Mouse (Mus musculus): ENCODE data around the gene Dzip1. TPM values are rescaled to one million over a fixed set of nuclear protein-coding genes. Genes with fewer than 3 reads are reported as not detected.
A peak's percentile ranks its signal among the peaks of the same experiment; 100 is the strongest.

Gene Dzip1
- polyA plus RNA-seq, 1 experiment from 2014 or later = 16.4 TPM

DNA sequence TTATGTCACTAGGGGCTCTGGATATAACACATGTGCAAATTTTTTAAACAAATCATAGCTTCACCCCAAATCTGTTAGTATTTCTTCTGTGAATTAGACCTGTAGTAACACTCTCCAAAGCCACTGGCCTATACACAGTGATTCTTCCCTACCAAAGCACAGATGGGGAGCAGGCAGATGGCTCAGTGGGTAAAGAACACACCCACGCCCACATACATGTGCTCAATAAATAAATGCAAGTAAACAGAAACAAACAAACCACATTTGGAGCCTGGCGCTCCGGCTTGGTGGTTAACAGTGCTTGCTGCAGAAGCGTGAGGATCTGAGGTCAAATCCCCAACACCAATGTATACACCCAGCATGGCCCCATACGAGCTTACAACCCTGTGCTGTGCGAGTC, 13.7 kb downstream of the Dzip1 start:
- no peak overlapping the region for H3K9ac ChIP-seq (ENCODE audit: low read length)
- H3K4me1 ChIP-seq (replicated peaks; ENCODE audit: control insufficient read depth, insufficient read depth, low read length) = no peaks in the 10 kb centered on the region
- DNase-seq (ENCODE audit: low spot score) (no peak), ATAC-seq (replicated peaks; ENCODE audit: low FRiP score, low TSS enrichment, low read depth) (no peak)
- 89% methylated on average over 6 of the region's 6 CpGs for WGBS
- no peak overlapping the region for H3K4me2 ChIP-seq (ENCODE audit: low read length)
- no peak overlapping the region for H3K27ac ChIP-seq (ENCODE audit: low read depth)
- H3K27me3 ChIP-seq (replicated peaks; ENCODE audit: control insufficient read depth, insufficient read depth, low read length) = no peaks in the 10 kb centered on the region
- H3K9me3 ChIP-seq (ENCODE audit: control insufficient read depth, low read length) = no peaks in the 10 kb centered on the region
- H3K4me3 ChIP-seq (ENCODE audit: low read depth, low read length) = no peak overlapping the region
- H3K36me3 ChIP-seq (ENCODE audit: control insufficient read depth, insufficient read depth, low read length) = peaks cover 46% of the 10 kb centered on the region

GRCm38 (mm10) chr14:118910332-118911222, 14.7 kb downstream of the Dzip1 start:
- Histone ChIP-seq H3K9me3 (ENCODE audit: control insufficient read depth, low read length) (no peaks in the 10 kb centered on the region), H3K36me3 (ENCODE audit: control insufficient read depth, insufficient read depth, low read length) (peaks cover 49% of the 10 kb centered on the region), H3K4me3 (ENCODE audit: low read depth, low read length) (no peak overlapping the region), H3K9ac (ENCODE audit: low read length) (no peak overlapping the region), H3K27ac (ENCODE audit: low read depth) (no peak overlapping the region), H3K27me3 (replicated peaks; ENCODE audit: control insufficient read depth, insufficient read depth, low read length) (no peaks in the 10 kb centered on the region), H3K4me1 (replicated peaks; ENCODE audit: control insufficient read depth, insufficient read depth, low read length) (no peaks in the 10 kb centered on the region), H3K4me2 (ENCODE audit: low read length) (no peak overlapping the region)
- ATAC-seq (replicated peaks; ENCODE audit: low FRiP score, low TSS enrichment, low read depth) = peak; percentile 53
- WGBS = 54% methylated on average over 29 of the region's 29 CpGs
- DNase-seq (ENCODE audit: low spot score) = peak; percentile 81

GRCm38 (mm10) chr14:118909872-118910271, 15.4 kb downstream of the Dzip1 start:
- 55% methylated on average over 8 of the region's 8 CpGs for WGBS
- H3K4me1 ChIP-seq (replicated peaks; ENCODE audit: control insufficient read depth, insufficient read depth, low read length) = no peaks in the 10 kb centered on the region
- H3K9ac ChIP-seq (ENCODE audit: low read length) = no peak overlapping the region
- ATAC-seq (replicated peaks; ENCODE audit: low FRiP score, low TSS enrichment, low read depth) (no peak), DNase-seq (ENCODE audit: low spot score) (no peak)
- H3K9me3 ChIP-seq (ENCODE audit: control insufficient read depth, low read length) = no peaks in the 10 kb centered on the region
- no peaks in the 10 kb centered on the region for H3K27me3 ChIP-seq (replicated peaks; ENCODE audit: control insufficient read depth, insufficient read depth, low read length)
- H3K4me3 ChIP-seq (ENCODE audit: low read depth, low read length) = no peak overlapping the region
- no peak overlapping the region for H3K27ac ChIP-seq (ENCODE audit: low read depth)
- H3K36me3 ChIP-seq (ENCODE audit: control insufficient read depth, insufficient read depth, low read length) = peaks cover 49% of the 10 kb centered on the region
- no peak overlapping the region for H3K4me2 ChIP-seq (ENCODE audit: low read length)

GRCm38 (mm10) chr14:118907592-118907991, 17.7 kb downstream of the Dzip1 start:
- no peaks in the 10 kb centered on the region for H3K4me1 ChIP-seq (replicated peaks; ENCODE audit: control insufficient read depth, insufficient read depth, low read length)
- WGBS = 75% methylated on average over 8 of the region's 8 CpGs

DNA sequence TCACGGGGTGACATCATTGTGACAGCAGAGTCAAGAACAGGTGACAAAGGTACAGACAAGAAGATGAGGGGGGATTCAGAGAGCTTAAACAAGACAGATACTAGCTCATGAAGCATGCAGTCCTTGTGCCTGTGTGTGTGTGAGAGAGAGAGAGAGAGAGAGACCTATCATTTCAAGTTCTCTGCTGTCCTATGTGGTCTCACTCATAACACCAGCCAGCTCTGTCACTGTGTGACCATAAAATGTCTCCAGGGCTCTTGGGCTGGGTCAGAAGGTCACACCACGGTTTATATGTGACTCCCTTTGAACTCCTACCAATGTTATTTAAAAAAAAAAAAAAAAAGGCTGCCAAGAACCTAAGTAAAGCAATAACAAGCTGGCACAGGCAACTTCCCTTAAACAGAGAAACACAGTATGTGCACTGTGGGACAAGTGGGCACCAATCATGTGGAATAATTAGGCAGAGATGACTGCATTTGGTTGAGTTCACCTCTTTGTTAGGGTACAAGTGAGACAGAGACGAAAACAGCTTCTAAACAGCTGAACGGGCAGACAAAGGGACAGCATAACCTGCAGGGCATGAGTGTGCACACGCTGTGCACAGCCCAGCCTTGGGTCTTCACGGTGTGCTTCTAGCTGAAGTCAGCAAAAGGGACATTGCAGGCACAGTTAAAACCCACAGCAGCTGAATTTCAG, 21.2 kb downstream of the Dzip1 start:
- WGBS = 52% methylated on average over 6 of the region's 6 CpGs
- H3K36me3 ChIP-seq (ENCODE audit: control insufficient read depth, insufficient read depth, low read length) = peaks cover 71% of the 10 kb centered on the region
- ATAC-seq (replicated peaks; ENCODE audit: low FRiP score, low TSS enrichment, low read depth) = no peak

More at GRCm38 (mm10) chr14:118907592-118907991, 17.7 kb downstream of the Dzip1 start:
- Histone ChIP-seq H3K27me3 (replicated peaks; ENCODE audit: control insufficient read depth, insufficient read depth, low read length) (no peaks in the 10 kb centered on the region), H3K9me3 (ENCODE audit: control insufficient read depth, low read length) (no peaks in the 10 kb centered on the region), H3K36me3 (ENCODE audit: control insufficient read depth, insufficient read depth, low read length) (peaks cover 56% of the 10 kb centered on the region), H3K4me3 (ENCODE audit: low read depth, low read length) (no peak overlapping the region), H3K27ac (ENCODE audit: low read depth) (no peak overlapping the region), H3K4me2 (ENCODE audit: low read length) (no peak overlapping the region), H3K9ac (ENCODE audit: low read length) (no peak overlapping the region)
- ATAC-seq (replicated peaks; ENCODE audit: low FRiP score, low TSS enrichment, low read depth) (no peak), DNase-seq (ENCODE audit: low spot score) (no peak)

GRCm38 (mm10) chr14:118903397-118903796, 21.9 kb downstream of the Dzip1 start:
- Histone ChIP-seq H3K27ac (ENCODE audit: low read depth) (no peak overlapping the region), H3K9me3 (ENCODE audit: control insufficient read depth, low read length) (no peaks in the 10 kb centered on the region), H3K36me3 (ENCODE audit: control insufficient read depth, insufficient read depth, low read length) (peaks cover 67% of the 10 kb centered on the region), H3K4me2 (ENCODE audit: low read length) (no peak overlapping the region), H3K9ac (ENCODE audit: low read length) (no peak overlapping the region), H3K27me3 (replicated peaks; ENCODE audit: control insufficient read depth, insufficient read depth, low read length) (no peaks in the 10 kb centered on the region), H3K4me1 (replicated peaks; ENCODE audit: control insufficient read depth, insufficient read depth, low read length) (no peaks in the 10 kb centered on the region), H3K4me3 (ENCODE audit: low read depth, low read length) (no peak overlapping the region)
- ATAC-seq (replicated peaks; ENCODE audit: low FRiP score, low TSS enrichment, low read depth) = no peak
- no peak for DNase-seq (ENCODE audit: low spot score)
- 86% methylated on average over 3 of the region's 3 CpGs for WGBS

More for the DNA sequence above, 21.2 kb downstream of the Dzip1 start:
- Histone ChIP-seq H3K27ac (ENCODE audit: low read depth) (no peak overlapping the region), H3K9me3 (ENCODE audit: control insufficient read depth, low read length) (no peaks in the 10 kb centered on the region), H3K4me3 (ENCODE audit: low read depth, low read length) (no peak overlapping the region), H3K27me3 (replicated peaks; ENCODE audit: control insufficient read depth, insufficient read depth, low read length) (no peaks in the 10 kb centered on the region), H3K4me2 (ENCODE audit: low read length) (no peak overlapping the region), H3K4me1 (replicated peaks; ENCODE audit: control insufficient read depth, insufficient read depth, low read length) (no peaks in the 10 kb centered on the region), H3K9ac (ENCODE audit: low read length) (no peak overlapping the region)
- DNase-seq (ENCODE audit: low spot score) = no peak

DNA sequence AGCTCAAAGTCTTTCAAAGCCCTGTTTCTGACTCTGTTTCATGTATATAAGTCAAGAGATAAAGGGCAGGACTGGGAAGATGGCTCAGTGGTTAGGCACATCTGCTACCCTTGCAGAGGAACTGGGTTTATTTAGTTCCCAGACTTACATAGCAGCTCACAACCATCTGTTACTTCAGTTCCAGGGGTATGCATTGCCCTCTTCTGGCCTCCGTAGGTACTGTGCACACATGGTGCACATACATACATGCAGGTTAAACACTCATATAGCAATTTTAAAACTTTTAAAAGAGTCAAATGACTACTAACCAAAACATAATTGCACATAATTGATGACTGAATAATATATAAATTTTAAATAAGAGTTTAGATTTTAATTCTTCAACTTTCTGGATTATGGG, 24.3 kb downstream of the Dzip1 start:
- ATAC-seq (replicated peaks; ENCODE audit: low FRiP score, low TSS enrichment, low read depth) (no peak), DNase-seq (ENCODE audit: low spot score) (no peak)
- Histone ChIP-seq H3K27ac (ENCODE audit: low read depth) (no peak overlapping the region), H3K4me2 (ENCODE audit: low read length) (no peak overlapping the region), H3K4me3 (ENCODE audit: low read depth, low read length) (no peak overlapping the region), H3K27me3 (replicated peaks; ENCODE audit: control insufficient read depth, insufficient read depth, low read length) (no peaks in the 10 kb centered on the region), H3K36me3 (ENCODE audit: control insufficient read depth, insufficient read depth, low read length) (peaks cover 50% of the 10 kb centered on the region), H3K9me3 (ENCODE audit: control insufficient read depth, low read length) (no peaks in the 10 kb centered on the region), H3K4me1 (replicated peaks; ENCODE audit: control insufficient read depth, insufficient read depth, low read length) (no peaks in the 10 kb centered on the region), H3K9ac (ENCODE audit: low read length) (no peak overlapping the region)
- WGBS = 95% methylated on average over 1 of the region's 1 CpGs

GRCm38 (mm10) chr14:118899940-118900339, 25.3 kb downstream of the Dzip1 start:
- Histone ChIP-seq H3K4me2 (ENCODE audit: low read length) (no peak overlapping the region), H3K27ac (ENCODE audit: low read depth) (no peak overlapping the region), H3K4me3 (ENCODE audit: low read depth, low read length) (no peak overlapping the region), H3K27me3 (replicated peaks; ENCODE audit: control insufficient read depth, insufficient read depth, low read length) (no peaks in the 10 kb centered on the region), H3K9me3 (ENCODE audit: control insufficient read depth, low read length) (no peaks in the 10 kb centered on the region), H3K36me3 (ENCODE audit: control insufficient read depth, insufficient read depth, low read length) (peaks cover 58% of the 10 kb centered on the region), H3K9ac (ENCODE audit: low read length) (no peak overlapping the region), H3K4me1 (replicated peaks; ENCODE audit: control insufficient read depth, insufficient read depth, low read length) (no peaks in the 10 kb centered on the region)
- no peak for DNase-seq (ENCODE audit: low spot score)
- ATAC-seq (replicated peaks; ENCODE audit: low FRiP score, low TSS enrichment, low read depth) = no peak
- 79% methylated on average over 11 of the region's 11 CpGs for WGBS

Measured in intestine, embryonic 14.5 days (tissue).